Mouse (Mus musculus) stomach, adult 2 months (tissue): ENCODE measurements around the gene Celsr3. TPM values are rescaled to one million over a fixed set of nuclear protein-coding genes. Genes with fewer than 3 reads are reported as not detected.

ENCODE experiments used
- polyA plus RNA-seq: library from polyadenylated mRNA; depleted of rRNA; stranded (reverse); fragments of >200 nt; gene quantifications from 2 replicates; pipeline ENCODE4 v1.2.3, GENCODE M21; 2012; rRNA removed

Gene Celsr3
- polyA plus RNA-seq: 0.62 and 1.5 TPM in 2 replicates

DNA sequence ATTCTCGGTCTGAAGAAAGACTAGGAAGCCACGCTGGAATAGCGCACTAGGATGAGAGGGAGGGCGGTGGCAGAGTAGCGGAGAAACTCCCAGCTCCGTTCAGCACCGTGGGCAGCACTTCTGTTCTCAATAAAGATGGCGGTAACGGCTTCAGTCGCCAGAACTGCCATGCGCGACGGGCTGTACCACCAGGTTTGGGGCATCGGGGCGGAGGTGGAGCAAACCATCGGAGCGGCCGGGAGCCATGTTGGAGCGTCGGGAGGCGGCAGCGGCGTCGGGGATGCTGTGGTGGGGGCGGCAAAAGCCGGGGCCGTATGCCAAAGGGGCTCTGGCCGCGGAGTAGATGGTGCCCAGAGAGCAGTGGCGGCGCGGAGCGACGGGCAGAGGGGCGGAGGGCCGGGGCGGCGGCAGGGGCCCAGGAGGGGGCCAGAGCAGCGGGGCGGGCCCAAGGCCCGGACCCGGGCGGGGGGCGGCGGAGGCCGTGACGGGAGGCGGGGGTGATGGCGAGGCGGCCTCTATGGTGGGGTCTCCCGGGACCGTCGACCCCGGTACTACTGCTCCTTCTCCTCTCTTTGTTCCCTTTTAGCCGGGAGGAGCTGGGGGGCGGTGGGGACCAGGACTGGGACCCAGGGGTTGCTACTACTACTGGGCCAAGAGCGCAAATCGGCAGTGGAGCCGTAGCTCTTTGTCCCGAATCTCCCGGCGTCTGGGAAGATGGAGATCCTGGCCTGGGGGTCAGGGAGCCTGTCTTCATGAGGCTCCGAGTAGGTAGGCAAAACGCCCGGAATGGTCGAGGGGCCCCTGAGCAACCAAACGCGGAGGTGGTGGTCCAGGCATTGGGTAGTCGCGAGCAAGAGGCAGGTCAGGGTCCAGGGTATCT, at the start of gene Celsr3:
Celsr3 (plus strand) TSS at position 501 of the 880 bp plus-strand sequence.

GRCm38 (mm10) chr9:108783548-108784463, 42.3 kb upstream of the Celsr3 start, which contains the start of gene Ip6k2:
TSS of gene Ip6k2 (plus strand) at chr9:108783796.

GRCm38 (mm10) chr9:108808163-108808665, 17.9 kb upstream of the Celsr3 start, which contains the start of gene Nckipsd:
TSS of gene Nckipsd (plus strand) at chr9:108808368.

GRCm38 (mm10) chr9:108852976-108853375, 26.9 kb downstream of the Celsr3 start, which contains the start of gene Slc26a6:
TSS of gene Slc26a6 (plus strand) at chr9:108853283.

Other genes with a start within 250 kb of the Celsr3 start
- 15.0 and 15.9 TPM in 2 replicates for gene Wdr6, start 247.6 kb upstream of the Celsr3 start, polyA plus RNA-seq
- gene P4htm, start 228.7 kb upstream of the Celsr3 start, polyA plus RNA-seq: 5.0 and 6.7 TPM in 2 replicates
- gene Arih2, start 176.9 kb upstream of the Celsr3 start, polyA plus RNA-seq: 12.1 and 13.6 TPM in 2 replicates
- gene Slc25a20, start 164.2 kb upstream of the Celsr3 start, polyA plus RNA-seq: 11.4 and 14.5 TPM in 2 replicates
- 8.8 and 10.6 TPM in 2 replicates for gene Prkar2a, start 137.0 kb upstream of the Celsr3 start, polyA plus RNA-seq
- 37.1 and 45.1 TPM in 2 replicates for gene Ip6k2, start 42.5 kb upstream of the Celsr3 start, polyA plus RNA-seq
- 14.5 and 38.1 TPM in 2 replicates for gene Nckipsd, start 18.0 kb upstream of the Celsr3 start, polyA plus RNA-seq
- gene Slc26a6, start 27.0 kb downstream of the Celsr3 start, polyA plus RNA-seq: 27.7 and 31.3 TPM in 2 replicates
- gene Tmem89, start 88.3 kb downstream of the Celsr3 start, polyA plus RNA-seq: 1.3 and 2.6 TPM in 2 replicates
- gene Uqcrc1, start 110.3 kb downstream of the Celsr3 start, polyA plus RNA-seq: 444 and 570 TPM in 2 replicates
- gene Col7a1, start 127.3 kb downstream of the Celsr3 start, polyA plus RNA-seq: 4.0 and 9.4 TPM in 2 replicates
- gene Ucn2, start 159.7 kb downstream of the Celsr3 start, polyA plus RNA-seq: 0.29 and 0.97 TPM in 2 replicates
- 12.2 and 14.2 TPM in 2 replicates for gene Pfkfb4, start 165.5 kb downstream of the Celsr3 start, polyA plus RNA-seq
- 371 and 418 TPM in 2 replicates for gene Shisa5, start 212.2 kb downstream of the Celsr3 start, polyA plus RNA-seq
- 42.3 and 70.1 TPM in 2 replicates for gene Trex1, start 233.4 kb downstream of the Celsr3 start, polyA plus RNA-seq
- 5.3 and 8.5 TPM in 2 replicates for gene Atrip, start 247.8 kb downstream of the Celsr3 start, polyA plus RNA-seq